Mouse (Mus musculus): ENCODE data around the gene Gpr87.

DNA sequence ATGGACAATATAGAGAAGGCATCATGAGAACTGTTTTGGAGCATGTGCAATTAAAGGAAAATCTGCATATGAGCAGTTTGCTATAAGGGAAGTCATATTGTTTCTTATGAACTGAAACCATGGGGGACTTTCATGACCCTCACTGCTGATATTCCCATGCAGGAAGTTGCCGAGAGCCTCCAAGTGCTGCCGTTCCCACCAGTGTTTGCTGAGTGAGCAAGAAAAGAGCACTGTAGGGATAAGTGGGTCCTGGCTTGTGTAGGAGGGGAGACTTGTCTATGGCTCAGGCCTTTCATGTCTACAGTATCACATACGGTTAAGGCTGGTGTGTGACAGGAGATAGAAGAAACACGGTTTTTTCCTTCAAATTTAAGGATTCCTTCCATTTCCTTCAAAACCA is 9.2 kb downstream of the Gpr87 start:
- TF ChIP-seq EP300 (IDR thresholded peaks at IDR 0.05) (no peak), CTCF (IDR thresholded peaks at IDR 0.05) (no peak)

All from lung, postnatal 0 days (tissue).